Mouse (Mus musculus) cerebellum, postnatal 4 days (tissue): ENCODE data around the gene Nprl3.
"Not testable (repeated sequence)": the region's sequence is repeated elsewhere in the genome, so short reads cannot be mapped to it uniquely, and the experiment has no call there.

Experiments used
- DNase-seq, 2 experiments: peaks; one replicate each; pipeline ENCODE4 v3.0.0; 2022; ENCODE audit warnings: low spot score in 2 of 2, mixed read lengths in 1 of 2

Gene Nprl3

GRCm38 (mm10) chr11:32267188-32267884 is at the start of gene Nprl3:
Nprl3 (minus strand) TSS chr11:32267707.
- DNase-seq = peak; percentile 92 to 97

DNA sequence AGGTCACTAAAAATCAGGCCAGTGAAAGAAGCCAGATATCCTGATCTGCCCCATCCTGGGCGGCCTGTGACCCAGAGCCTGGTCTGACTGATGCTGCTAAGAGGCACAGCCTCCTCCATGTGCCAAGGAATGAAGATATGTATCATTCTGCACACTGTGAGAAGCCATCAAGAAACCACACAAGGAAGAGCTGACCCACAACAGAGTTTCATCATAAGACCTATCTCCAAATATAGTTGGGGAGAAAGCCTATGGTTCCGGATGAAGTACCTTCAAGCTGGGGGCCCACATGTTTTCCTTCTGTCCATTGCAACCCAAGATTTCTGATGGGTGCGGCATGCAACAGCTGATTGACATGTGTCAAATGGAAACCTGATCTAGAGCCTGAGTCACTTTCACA is 48.5 kb upstream of the Nprl3 start:
- no peak for DNase-seq

DNA sequence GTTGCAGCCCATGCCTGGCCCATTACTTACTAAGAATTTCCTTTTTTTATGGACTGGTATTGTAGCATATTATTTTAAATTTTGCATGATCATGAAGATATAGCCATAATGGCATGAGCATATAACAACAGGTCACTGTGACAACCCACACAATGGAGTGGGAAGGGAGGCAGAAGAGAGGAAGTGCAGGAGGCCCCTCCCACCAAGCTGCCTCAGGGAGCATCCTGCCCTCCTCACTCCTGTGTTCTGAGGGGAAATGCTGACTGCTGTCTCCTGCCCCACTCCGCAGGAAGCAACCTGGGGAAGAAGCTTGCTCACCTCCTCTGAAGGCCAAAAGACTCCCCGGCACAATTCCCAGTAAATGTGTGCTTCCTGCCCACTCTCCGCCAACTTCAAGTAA is 42.4 kb upstream of the Nprl3 start:
- no peak for DNase-seq

DNA sequence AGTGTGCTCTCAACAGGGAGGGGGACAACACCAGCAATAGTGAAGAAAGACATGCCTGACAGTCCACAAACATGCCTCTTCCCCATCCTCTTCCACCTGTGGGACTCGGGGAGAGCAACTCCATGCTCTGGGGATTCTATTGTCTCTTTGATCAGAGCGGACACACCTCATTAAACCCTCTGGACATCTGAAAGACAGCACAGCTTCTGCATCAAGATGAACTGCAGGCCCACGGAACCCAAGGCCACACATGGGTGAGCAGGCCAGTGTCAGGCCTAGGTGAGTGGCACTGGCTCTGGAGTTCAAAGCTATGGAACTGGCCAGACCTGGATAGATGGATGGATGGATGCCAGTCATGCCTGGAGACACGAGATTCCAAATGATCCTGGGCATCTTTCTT is 41.9 kb upstream of the Nprl3 start:
- no peak for DNase-seq

GRCm38 (mm10) chr11:32307006-32307405 is 39.5 kb upstream of the Nprl3 start:
- no peak for DNase-seq

DNA sequence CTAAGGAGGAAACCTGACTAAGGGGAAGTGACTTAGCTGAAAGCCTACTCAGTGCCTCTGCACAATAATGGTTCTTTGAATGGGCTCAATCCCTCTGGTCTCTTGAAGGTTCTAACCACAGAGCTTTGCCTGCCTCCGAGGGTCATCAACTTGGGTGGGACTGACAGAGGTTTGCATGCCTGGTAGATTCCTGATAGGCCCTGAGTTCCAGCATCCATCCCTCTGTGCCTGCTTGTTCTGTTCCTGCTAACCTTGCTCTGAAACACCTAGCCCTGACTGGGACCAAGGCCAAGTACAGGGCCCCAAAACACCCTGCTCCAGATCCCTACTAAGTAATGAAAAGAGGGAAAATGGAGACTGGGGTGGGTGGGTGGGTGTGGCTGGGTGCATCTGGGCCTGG is 35.9 kb upstream of the Nprl3 start:
- no peak for DNase-seq

GRCm38 (mm10) chr11:32302824-32303419 is 35.4 kb upstream of the Nprl3 start:
- no peak for DNase-seq

GRCm38 (mm10) chr11:32301506-32301905 is 34.0 kb upstream of the Nprl3 start:
- no peak for DNase-seq

GRCm38 (mm10) chr11:32300279-32301267 is 33.1 kb upstream of the Nprl3 start:
- DNase-seq = no peak

DNA sequence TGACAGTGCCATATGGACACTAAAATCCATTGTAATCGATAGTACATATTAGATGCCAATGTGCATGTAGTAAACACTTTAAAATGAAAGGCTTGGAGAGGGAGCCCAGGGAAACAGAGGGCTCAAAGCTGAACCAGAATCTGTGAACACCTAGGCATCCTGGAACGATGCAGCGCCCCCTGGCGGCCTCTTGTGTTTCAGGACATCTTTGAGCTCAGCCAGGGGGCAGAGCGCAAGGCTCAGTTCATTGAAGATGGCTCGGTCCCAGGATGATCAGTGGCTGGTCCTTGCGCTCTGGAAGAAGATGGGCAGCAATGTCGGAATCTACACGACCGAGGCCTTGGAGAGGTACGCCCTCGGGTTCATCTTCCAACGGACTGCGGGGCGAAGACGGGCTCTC is 32.4 kb upstream of the Nprl3 start, which contains the start of gene Hbq1a:
Gene Hbq1a, plus strand, starts transcription at position 205 of the 400 bp plus-strand sequence.
- peak; percentile 48 to 66 for DNase-seq

GRCm38 (mm10) chr11:32298532-32298918 is 31.0 kb upstream of the Nprl3 start:
- DNase-seq = no peak

DNA sequence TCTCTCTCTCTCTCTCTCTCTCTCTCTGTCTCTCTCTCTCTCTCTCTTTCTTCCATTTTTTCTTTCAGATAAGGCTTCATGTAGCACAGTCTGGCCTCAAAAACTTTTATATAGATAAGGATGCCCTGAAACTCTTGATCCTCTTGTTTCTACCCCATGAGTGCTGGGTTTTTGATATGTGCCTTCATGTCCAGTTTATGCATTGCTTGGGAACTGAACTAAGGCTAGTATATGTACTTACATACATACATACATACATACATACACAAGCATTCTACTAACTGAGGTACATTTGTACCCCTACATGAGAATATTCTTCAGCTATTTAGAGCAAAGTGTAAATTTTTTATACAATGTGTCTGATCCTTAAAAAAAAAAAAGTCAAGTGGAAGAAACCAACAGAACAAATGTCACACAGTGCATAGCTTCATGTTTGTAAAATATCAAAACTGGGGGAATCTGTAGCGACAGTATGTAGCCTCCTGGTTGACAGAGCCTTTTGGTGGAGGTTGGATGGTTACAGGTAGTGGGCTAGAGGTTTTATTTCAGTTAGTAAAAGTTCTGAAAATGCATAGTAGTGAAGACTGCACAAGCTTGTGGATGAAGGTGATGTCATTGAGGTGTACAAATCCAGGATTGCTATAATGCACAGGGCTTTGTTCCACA is 30.5 kb upstream of the Nprl3 start:
- DNase-seq = no peak

DNA sequence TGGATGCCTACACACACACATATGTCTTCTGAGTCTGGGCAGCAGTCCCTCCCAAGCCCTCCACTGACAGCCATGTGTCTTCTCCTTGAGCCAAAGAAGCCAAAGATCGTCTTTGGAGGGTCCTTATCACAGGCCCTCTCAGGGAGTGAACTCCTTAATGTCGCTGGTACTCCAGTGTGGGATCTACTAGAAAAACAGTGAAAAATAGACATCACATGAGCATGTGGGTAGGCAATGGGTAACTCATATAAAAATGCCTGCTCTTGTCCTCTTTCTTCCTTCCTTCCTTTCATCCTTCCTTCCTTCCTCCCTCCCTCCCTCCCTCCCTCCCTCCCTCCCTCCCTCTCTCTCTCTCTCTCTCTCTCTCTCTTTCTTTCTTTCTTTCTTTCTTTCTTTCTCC is 29.9 kb upstream of the Nprl3 start:
- DNase-seq = not testable (repeated sequence)

DNA sequence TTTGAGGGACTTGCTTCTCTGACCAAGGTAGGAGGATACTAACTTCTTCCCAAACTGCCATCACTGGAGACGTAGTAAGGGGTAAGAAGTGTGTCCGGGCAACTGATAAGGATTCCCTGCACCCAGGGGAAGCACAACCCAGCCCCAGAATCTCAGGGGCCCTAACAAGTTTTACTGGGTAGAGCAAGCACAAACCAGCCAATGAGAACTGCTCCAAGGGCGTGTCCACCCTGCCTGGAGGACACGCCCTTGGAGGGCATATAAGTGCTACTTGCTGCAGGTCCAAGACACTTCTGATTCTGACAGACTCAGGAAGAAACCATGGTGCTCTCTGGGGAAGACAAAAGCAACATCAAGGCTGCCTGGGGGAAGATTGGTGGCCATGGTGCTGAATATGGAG is 28.7 kb upstream of the Nprl3 start, which contains the start of gene Hba-a2:
Gene Hba-a2, plus strand, starts transcription at position 287 of the 400 bp plus-strand sequence.
- not testable (repeated sequence) for DNase-seq

- DNase-seq = not testable (repeated sequence)
Observed at GRCm38 (mm10) chr11:32293479-32293878, 26.0 kb upstream of the Nprl3 start.

- DNase-seq = not testable (repeated sequence)
Observed at GRCm38 (mm10) chr11:32292819-32293218, 25.3 kb upstream of the Nprl3 start.

DNA sequence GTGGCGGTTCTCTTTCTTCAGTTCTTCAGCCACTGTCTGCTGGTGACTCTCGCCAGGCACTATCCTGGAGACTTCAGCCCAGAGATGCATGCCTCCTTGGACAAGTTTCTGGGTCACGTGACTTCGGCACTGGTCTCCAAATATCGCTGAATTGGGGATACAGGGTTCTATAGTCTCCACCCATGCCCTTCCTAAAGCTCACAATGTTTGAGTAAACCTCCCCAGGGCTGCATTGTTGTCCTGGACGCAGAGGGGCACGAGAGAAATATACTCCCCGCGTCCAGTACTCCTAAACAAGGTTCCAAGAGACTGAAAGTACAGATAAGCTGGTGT is 20.0 kb upstream of the Nprl3 start:
- DNase-seq = no peak

DNA sequence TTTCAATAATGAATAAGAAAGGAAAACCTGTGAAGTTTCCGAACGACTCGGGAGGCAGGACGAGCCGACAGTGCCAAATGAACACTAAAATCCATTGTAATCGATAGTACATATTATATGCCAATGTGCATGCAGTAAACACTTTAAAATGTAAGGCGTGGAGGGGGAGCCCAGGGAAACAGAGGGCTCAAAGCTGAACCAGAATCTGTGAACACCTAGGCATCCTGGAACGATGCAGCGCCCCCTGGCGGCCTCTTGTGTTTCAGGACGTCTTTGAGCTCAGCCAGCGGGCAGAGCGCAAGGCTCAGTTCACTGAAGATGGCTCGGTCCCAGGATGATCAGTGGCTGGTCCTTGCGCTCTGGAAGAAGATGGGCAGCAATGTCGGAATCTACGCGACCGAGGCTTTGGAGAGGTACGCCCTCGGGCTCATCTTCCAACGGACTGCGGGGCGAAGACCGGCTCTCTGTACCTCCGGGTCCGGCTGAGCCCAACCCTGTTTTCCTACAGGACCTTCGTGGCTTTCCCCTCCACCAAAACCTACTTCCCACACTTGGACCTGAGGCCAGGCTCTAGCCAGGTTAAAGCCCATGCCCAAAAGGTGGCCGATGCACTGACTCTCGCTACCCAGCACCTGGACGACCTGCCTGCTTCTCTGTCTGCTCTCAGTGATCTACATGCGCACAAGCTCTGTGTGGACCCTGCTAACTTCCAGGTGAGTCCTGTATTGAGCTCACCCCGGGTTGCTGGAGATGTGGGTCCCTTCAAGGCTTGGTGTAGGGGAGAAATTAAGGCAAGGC is 19.4 kb upstream of the Nprl3 start, which contains the start of gene Hbq1b:
Gene Hbq1b, plus strand, starts transcription at position 271 of the 798 bp plus-strand sequence.
- peak; percentile 61 to 82 for DNase-seq

DNA sequence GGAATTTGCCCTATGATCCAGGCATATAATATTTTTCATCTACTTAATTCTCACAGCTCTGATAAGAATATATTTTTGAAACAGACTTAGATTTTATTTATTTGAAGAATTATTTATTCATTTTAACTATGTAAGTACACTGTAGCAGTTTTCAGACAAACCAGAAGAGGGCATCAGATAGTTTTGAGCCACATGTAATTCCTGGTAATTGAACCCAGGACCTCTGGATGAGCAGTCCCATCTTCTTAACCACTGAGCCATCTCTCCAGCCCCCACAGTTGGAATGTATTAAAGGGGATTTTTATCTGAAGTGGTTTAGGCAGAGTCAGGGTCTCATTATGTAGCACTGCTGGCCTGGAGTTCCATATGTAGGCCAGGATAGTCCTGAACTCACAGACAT is 18.4 kb upstream of the Nprl3 start:
- DNase-seq = not testable (repeated sequence)

DNA sequence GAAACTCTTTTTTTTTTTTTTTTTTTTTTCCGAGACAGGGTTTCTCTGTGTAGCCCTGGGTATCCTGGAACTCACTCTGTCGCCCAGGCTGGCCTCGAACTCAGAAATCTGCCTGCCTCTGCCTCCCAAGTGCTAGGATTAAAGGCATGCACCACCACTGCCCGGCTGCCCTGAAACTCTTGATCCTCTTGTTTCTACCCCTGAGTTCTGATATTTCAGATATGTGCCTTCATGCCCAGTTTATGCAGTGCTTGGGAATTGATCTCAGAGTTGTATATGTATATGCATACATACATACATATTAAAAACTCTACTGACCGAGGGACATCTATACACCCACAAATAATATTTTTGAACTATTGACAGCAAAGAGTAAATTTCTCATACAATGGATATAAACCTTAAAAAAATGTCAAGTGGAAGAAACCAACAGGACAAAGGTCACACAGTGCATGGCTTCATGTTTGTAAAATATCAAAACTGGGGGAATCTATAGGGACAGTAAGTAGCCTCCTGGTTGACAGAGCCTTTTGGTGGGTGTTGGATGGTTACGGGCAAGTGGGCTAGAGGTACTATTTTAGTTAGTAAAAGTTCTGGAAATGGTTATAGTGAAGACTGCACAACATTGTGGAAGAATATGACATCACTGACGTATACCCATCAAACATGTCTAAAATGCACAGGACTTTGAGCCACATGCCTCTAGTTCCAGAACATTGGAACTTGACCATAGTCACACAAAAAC is 17.7 kb upstream of the Nprl3 start:
- no peak for DNase-seq
